Mouse (Mus musculus): Measurements from ENCODE around the gene Slc13a4. TPM values are rescaled to one million over a fixed set of nuclear protein-coding genes. Genes with fewer than 3 reads are reported as not detected.

Slc13a4 gene
- total RNA-seq, 2 experiments from 2014 or later = 0.12 TPM

DNA sequence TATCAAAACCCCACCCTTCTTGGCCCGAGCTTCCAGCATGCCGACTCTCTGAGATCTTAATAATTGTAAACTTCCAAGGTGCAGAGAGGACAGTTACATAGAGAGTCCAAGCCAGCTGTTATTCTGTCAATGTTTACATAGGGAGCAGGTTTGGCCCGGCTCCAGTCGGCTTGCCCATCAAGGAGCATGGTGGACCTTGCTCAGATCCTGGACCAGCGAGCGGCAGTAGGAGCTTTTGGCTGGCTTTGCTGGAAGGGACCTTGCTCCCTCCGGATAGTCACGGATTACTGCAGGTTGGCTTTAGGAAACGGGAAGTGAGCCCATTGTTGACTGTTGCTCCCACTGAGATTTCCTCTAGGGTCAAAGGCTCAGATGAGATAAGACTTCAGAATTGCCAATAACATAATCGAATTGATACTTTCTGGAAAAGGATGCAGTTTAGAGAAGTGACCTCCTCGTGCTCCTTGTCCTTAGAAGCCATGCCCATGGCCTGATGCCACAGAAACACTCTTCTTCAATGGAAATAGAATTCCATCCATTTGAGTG is 4.5 kb downstream of the Slc13a4 start:
- no peak for DNase-seq
- intact Hi-C loops (cut with DNase I) = no loop called here

DNA sequence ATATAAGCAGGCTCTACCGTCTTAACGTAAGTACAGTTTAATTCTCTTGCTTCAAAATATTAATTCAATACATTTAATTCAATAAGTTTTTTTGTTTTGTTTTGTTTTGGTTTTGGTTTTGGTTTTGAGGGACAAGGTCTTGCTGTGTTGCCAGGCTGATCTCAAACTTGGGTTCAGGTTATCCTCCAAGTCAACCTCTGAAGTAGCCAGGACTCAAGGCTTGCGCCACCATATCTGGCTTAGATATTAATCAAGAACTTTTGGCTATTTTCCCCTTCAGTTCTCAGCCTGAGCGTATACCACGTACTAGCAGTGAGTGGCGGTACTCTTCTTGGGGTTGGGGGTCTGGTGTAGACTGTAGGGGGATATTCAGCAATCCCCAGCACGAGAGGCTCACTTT is 5.3 kb downstream of the Slc13a4 start:
- intact Hi-C loops (cut with DNase I) = no loop called here
- DNase-seq = no peak

DNA sequence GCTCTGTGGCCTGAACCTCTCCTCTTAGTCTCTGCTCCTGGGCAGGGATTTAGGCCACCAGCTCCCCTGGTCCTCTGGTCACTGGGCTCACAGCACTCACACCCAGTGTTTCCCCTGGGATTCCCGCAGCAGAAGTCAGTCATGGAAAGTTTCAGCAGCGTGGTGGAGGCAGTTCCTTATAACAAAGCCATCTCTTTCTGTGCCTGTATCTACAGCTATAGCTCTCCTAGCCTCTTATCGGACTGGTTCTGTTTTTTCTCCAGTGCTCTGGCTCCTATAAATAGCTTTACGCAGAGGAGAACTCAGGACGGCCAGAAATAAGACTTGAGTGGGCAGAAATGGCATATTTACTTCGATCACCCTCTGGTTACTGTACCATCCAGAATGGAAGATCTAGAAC is 9.6 kb downstream of the Slc13a4 start:
- intact Hi-C loops (cut with DNase I) = no loop called here
- DNase-seq = peak; percentile 35 to 41

DNA sequence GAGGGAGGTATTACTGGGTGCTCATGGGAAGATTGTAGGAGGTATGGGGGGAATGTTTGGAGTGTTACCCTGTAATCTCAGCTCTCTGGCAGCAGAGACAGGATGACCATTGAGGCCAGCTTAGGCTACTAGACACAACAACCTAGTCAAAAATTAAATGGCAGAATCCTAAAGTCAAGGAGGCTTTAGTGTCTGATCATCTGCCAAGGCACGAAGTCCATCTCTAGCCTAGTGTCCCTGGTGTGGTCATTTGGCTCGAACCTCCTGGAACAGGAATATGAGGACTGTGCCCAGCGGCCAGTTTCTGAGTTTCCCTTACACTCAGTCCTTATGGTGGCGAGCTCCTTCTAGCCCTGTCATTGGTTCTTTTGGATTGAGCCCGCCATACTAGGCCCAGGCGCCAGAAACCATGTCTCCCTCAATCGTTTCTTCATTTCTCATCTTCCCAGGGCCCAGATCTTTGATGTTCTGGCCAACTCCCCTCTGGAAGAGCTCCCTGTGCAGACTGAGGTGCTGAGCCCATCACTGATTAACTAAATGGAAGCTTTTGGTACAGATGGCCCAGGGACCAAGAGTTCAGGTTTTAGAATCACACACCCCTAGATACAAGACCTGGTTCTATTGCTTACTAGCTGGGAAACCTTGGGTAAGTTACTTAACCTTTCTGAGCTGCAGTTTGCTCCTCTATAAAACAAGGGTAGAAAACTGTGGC is 10.3 kb downstream of the Slc13a4 start:
- intact Hi-C loops (cut with DNase I) = loop anchor here (2.0 kb wide), 1 partner anchor 45 kb away; no protein-coding TSS in a partner anchor
- peak; percentile 13 to 18 for DNase-seq

DNA sequence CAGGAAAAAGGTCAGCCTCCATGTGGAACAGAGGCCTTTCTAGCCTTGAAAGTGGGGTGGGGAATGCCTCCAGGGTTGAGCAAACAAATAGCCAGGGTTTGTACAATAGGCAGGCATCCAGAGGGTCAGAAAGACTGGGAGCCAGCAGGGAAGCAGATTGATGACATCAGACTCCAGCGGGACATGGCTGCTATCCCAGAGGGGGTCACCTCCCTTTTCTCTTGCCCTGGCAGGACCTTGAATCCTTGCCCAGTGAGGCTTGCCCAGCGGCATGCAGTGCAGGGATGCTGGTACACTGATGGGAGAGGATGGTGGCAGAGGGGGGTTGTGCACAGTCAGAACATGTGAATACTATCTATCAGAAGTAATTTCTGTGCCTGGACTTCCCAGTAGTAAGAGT is 10.9 kb downstream of the Slc13a4 start:
- DNase-seq = peak; percentile 85 to 89
- intact Hi-C loops (cut with DNase I) = loop anchor here (2.0 kb wide), 1 partner anchor 44 kb away; no protein-coding TSS in a partner anchor

DNA sequence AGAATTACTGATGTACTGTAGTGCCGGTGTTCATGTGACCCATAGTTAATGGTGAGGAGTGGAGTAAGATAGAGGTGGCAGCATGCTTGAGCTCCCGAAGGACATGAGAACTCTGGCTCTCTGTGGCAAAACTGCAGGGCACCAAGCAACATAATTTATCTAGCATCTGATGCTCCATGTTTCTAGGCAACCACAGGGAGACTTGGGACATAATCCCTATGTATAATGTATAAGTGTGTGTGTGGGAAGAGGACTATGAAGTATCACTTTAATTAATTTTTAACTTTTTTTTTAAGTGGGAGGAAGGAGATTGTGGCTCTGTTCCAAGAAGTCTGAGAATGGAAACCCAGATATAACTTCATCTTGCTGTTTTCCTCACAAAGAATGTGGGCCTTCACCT is 13.0 kb downstream of the Slc13a4 start:
- no peak for DNase-seq
- intact Hi-C loops (cut with DNase I) = no loop called here

DNA sequence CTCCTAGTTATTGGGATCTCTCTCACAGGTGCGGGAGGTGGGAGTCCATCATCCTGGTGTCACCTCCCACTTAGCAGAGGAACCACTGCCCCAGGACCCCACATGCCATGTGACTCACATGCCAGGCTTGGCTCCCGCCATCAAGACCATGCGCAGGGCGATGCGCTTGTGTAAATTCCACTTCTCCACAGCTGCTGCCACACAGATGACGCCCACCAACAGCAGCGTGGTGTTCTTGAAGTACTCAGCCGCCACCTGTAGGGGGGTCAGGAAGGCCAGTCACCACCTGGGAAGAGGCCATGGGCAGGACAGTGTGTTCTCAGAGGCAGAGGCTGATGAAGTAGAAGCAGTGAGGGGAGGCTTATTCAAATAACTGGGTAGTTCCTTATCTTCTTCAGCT is 18.3 kb downstream of the Slc13a4 start:
- no peak for DNase-seq
- intact Hi-C loops (cut with DNase I) = no loop called here

DNA sequence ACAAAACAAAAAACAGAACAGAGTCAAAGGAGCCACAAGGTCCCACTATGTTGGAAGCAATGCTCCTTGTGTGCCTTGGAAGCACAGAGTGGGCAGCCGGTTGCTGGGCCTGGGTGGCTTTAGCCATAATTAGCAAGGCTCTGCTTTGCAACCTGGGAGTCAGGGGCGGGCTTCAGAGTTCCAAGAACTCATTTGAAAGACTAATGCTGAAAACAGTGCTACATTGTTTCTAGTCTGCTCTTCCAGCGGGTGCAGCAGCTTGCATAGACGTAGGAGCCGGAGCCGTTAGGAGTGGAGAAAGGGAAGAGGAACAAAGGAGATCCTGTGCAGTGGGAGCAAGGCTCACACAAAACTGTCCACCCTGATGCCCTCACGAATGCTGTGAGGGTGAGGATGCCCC is 19.0 kb downstream of the Slc13a4 start:
- intact Hi-C loops (cut with DNase I) = no loop called here
- DNase-seq = no peak

DNA sequence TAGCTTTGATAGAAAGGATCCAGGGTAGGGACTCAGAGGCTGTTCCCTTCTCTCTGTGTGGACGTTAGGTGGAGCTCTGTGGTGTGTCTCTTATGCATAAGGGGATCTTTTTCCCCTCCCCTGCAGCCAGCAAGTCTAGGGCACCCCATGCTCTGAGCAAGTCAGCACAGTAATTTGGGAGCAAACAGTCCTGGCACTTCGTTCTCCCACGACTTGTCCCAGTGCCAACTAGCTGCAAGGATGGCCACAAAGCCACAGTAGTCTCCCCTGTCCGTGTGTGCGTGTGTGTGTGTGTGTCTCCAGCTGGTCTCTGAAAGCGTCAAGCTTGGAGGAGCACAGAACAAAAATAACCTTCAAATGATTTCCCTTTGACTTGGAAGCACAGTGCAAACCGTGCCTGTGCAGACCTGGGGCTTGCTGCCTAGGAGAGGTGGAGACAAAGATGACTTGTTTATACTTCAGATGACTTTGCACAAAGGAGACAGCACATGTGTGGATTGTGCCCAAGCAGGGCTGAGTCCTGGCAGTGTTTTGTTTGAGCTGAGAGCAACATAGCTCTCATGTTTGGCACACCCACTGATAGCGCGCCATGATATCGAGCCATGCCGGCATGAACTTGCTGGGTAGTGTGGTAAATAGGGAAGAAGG is 19.7 kb downstream of the Slc13a4 start:
- peak; percentile 67 to 70 for DNase-seq

DNA sequence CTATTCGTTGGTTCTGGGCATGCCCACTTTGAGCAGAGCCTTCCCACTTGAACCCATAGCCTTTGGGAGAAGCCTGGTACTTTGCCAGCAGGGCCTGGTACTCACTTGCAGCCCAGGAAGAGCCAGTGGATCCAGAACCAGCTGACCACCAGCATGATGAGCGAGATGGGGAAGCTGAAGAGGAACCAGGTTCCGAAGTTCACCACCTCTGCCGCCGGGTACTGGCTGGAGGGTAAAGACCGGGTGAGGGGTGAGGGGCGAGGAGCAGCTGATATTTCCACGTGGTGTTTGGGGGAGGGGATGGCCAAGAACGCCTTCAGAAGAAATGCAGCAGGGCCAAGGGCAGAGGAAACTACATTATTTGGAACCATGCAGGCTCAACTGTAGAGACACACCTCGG is 28.6 kb downstream of the Slc13a4 start:
- no peak for DNase-seq
- intact Hi-C loops (cut with DNase I) = no loop called here

More for the DNA sequence above, 19.7 kb downstream of the Slc13a4 start:
- intact Hi-C loops (cut with DNase I) = no loop called here

DNA sequence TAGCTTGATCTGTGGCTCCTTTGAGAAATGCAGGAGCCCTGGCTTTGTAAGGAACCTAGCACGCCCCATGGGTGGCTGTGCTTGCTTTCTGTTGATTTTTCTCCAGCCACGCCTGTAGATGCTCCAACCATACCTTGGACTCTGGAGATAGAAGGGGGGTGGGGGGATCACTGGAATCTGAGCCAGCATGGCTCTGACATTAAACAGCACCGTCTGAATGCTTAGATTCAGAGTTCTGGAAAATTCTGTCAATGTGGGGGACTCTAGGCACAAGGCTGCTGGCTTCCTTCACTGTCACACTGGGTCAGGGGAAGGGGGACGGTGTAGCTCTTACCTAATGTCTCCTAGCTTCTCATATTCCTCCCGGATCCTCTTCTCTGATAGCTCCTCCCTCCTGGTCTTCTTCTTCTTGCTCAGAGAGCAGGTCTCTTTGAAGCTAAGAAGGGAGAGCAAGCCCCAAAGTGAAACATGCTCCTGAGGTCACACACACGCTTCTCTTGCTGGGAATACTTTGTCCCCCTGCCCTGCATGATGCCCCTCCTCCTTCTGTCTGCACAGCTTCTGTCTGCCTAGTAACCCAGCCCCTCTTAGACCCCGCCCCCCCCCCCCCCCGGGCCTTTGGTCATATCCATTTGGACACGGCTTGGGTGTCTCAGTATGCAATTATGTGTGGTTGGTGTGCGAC is 29.9 kb downstream of the Slc13a4 start:
- no peak for DNase-seq
- intact Hi-C loops (cut with DNase I) = no loop called here

DNA sequence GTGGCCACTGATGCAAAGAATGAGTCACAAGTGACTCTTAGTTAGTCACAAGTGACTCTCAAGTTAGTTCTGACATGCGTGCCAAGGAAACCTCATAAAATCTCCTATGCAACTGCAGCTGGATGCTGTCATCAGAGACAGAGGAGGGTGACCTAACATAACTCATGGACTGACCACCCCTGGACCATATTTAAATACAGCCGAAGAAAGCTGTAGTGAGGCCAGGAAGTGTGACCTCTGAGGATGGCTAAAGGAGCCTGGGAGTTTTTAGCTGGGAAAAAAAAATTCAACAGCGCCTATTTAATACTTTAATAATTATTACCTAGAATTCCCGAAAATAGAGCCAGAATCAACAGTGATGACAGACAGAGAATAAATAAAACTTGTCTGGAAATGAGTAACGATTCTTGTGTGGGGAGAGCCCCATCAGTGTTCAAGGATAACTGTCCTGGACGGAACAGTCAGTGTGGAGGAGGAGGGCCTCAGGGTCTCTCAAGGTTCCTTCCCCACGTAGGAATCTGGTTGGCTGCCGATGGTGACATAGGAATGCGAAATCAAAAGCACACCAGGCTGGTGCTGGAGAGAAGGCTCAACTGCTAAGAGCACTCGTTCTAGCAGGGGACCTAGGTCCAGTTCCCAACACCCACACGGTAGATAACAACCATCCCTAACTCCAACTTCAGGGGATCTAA is 34.4 kb downstream of the Slc13a4 start:
- DNase-seq = peak; percentile 40 to 46
- intact Hi-C loops (cut with DNase I) = no loop called here

DNA sequence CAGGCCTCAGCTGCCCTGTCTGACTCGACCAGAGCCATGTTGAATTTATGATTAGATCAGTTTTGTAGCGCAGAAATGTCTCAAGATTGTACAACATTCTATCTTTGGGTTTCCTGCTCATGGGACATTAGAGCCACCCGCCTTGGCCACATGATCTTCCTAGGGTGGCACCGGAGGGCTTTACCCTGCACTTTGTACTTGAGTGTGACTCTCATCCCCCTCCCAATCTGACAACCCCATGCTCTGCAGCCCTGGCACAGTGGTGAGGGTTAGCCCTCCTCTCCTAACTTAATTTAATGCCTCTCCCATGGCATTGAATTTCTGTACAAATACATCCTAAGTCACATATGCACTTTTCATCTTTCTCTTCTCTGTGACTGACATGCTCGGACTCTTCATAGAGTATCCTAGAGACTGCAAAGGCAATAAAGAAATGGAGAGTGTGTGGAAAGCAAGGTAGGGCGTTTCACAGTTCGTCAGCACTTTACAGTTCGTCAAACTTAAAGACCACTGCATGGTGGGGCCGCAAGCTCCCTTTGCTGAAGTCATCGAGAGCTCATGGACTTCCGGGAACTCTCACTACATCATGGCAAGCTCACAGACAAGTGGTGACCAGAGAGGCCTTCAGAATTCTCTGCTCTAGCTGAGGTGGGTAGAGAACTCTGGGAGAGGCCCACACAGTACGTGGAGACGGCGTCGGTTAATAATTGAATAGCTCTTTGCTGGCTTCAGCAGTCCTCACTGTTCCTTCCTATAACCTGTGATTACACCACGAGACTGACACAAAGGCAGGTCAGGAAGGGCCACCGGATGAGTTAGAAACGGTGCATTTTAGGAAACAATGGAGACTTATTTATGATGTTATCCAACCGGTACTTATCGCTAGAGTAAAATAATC is 35.8 kb downstream of the Slc13a4 start:
- intact Hi-C loops (cut with DNase I) = no loop called here
- no peak for DNase-seq

DNA sequence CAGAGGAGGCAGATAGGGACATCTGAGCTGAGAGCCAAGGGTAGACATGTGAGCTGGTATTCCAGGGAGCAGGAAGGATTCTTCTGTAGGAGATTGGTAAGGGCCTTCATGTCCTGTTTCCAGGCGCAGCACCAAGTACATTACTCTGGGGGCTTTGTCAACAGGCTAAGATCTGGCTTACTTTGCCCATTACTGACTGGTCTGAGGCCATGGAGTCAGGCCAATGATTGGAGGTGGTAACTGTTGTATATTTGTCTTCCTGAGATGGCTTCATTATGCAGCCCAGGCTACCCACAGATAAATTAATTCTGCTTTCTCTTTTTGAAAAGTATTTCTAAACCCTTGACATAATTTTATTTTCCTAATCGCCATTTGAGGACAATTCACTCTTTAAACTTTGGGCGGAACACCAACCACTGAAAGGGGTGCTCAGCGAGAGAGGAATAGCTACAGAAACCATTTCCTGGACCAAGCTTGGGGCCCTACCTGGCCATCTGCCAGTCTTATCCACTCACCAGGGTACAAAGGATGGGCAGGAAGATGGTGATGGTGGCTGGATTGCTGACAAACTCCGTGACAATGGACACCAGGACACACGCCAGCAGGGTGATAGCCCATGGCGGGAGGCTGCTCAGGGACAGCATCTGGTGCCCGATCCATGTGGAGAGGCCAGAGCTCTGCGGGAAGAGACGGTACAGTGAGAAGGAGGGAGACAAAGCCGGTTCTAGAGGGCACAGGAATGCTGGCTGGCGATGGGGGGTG is 36.7 kb downstream of the Slc13a4 start:
- intact Hi-C loops (cut with DNase I) = no loop called here

DNA sequence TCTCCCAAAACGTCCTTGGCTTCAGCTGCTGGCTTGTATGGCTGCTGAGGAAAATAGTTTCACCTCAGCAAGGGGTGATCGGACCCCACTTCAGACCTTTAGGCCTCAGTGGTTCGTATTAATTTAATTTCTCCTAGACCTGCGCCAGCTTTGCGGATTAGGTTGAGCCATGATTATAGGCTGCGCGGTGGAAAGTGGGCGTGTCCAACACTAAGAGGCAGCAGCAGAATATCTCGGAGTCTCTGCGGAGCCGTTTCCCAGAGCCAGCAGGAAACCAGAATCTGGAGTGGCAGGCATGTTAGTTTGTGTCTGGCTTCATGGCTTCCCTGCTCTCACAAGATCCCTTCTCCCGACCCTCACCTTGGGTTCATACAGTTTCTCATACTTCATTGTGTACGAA is 38.3 kb downstream of the Slc13a4 start:
- intact Hi-C loops (cut with DNase I) = no loop called here
- no peak for DNase-seq

More for the DNA sequence above, 36.7 kb downstream of the Slc13a4 start:
- DNase-seq = no peak

DNA sequence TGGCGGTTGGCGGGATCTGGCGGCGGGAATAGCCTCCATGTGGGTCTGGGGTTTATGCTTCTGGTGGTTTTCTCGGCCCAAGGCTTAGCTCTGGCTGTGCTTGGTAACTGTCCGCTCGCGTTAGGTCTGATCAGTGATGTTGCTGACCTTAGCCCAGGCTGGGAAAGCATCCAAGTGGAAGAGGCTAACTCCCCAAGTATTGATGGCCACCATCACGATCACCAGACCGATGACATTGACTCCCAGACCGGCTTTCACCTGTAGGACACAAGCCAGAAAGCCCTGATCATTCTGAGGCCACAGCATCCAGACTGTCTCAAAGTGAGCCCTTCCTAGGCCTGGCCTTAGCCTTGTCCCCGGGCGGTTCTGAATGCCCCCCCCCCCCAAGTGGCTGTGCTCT is 39.2 kb downstream of the Slc13a4 start:
- intact Hi-C loops (cut with DNase I) = no loop called here
- no peak for DNase-seq

DNA sequence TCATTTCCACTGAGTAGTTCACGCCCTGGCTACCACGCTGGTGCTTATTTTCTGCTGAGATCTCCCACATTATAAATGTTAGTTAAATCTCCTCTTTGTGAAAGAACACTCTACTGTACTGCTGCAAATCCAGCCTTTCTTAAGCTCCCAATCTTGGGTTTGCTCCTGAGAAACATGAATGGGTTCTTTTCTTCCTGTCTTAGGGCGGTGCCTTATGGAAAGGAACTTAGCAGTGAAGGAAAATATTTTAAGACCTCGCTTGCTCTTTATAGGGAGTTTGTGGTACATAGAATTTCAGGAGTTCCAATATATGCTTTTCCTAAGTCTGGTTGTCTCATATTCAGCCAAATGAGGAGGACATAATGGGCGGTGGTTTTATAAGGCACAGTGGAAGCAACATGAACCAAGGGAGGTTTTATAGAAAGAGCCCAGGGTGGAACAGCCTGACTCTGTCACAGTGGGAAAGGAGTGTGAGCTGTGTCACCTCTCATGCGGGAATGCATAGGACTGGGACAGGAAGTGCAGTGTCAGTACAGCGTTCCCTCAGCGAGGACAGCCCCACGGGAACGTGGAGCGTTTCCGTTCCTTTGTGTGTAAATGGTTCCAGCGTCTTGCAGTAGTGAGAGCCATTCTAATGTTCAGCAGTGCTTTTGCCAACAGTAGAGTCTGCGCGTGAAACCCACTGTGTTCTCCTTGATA is 42.2 kb downstream of the Slc13a4 start:
- DNase-seq = peak in 1 of 2 experiments; percentile 21
- intact Hi-C loops (cut with DNase I) = no loop called here

DNA sequence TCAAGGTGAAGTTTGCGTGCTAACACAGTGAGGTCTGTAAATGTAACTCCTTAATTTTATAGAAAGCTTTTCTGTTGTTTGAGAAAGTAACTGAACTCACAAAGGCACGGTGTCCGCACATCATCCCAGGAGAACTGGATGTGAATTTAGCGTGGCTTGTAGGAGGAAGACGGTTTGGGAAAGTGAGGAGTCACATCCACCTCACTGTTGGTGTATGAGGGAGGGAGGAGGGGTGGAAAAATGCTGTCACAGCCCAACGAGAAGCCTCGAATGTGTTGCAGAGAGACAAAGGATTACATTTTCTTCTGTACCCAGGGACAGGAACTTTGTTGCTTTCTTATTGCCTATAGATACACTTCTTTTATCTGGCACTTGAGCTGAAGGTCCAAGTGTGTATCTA is 47.4 kb downstream of the Slc13a4 start:
- DNase-seq = no peak
- intact Hi-C loops (cut with DNase I) = no loop called here

Data from heart, postnatal 10 days (tissue).